Mouse (Mus musculus): Measurements from ENCODE around the gene Ankle2. TPM values are rescaled to one million over a fixed set of nuclear protein-coding genes. Genes with fewer than 3 reads are reported as not detected.

Gene Ankle2
- polyA plus RNA-seq, 1 experiment from 2014 or later, result 44.4 TPM

DNA sequence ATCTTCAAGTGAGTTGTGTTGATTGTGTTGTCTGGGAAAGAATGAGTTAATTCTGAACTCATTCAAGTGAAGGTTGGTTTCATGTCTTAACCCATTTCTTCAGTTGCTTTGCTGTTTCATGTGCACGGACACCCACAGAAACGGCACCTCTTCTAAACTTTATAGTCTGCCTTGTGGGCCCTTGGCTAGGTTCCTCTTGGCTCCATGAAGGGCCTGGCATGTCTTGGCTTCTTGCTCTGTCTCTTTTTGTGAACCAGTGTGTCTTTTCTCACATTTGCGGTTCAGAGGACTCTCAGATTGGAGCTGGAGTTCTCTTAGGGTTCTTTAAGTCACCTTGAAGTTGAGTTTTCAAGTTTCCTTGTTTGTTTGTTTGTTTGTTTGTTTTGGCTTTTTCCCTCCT is 5.7 kb upstream of the Ankle2 start:
- H3K27ac ChIP-seq (replicated peaks; ENCODE audit: low read depth, low read length), result no peak overlapping the region
- WGBS, result 89% methylated on average over 3 of the region's 3 CpGs
- H3K4me1 ChIP-seq (ENCODE audit: control insufficient read depth, insufficient read depth, low read length), result peaks cover 2% of the 10 kb centered on the region
- DNase-seq (ENCODE audit: low spot score), result no peak
- H3K36me3 ChIP-seq (ENCODE audit: control insufficient read depth, insufficient read depth, low read length), result peaks cover 7% of the 10 kb centered on the region; the same call in 1 of the 2 replicates
- ATAC-seq (ENCODE audit: insufficient number of reproducible peaks, low FRiP score, low TSS enrichment, low read depth), result no peak
- H3K27me3 ChIP-seq (ENCODE audit: control insufficient read depth, insufficient read depth, low read length), result no peaks in the 10 kb centered on the region
- H3K4me3 ChIP-seq (ENCODE audit: low read depth, low read length), result no peak overlapping the region
- no peak overlapping the region for H3K4me2 ChIP-seq (ENCODE audit: low read depth, severe bottlenecking)
- H3K9ac ChIP-seq (ENCODE audit: low read length), result no peak overlapping the region
- H3K9me3 ChIP-seq (ENCODE audit: control insufficient read depth, low read length), result no peaks in the 10 kb centered on the region

DNA sequence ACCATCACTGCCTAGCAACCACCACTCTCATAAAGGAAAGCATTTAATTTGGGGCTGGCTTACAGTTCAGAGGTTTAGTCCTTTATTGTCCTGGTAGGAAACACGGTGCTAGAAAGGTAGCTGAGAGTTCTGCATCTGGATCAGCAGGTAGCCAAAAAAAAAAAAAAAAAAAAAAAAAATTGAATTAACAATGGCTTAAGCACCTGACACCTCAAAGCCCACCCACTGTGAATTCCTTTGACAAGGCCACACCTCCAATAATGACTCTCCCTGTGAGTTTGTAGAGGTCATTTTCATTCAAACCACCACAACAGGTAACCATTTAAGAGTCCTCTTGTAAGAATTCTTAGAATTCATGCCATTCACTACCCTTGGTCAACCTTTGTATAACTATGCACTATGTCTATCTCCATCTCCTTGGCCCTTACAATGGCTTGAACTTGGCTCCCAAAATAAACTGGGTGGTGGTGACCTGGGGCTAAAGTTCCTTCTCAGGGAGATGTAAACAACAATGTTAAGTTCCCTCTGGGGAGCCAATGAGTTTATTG is 3.4 kb upstream of the Ankle2 start:
- ATAC-seq (ENCODE audit: insufficient number of reproducible peaks, low FRiP score, low TSS enrichment, low read depth), result no peak
- Histone ChIP-seq H3K9ac (ENCODE audit: low read length) (no peak overlapping the region), H3K4me1 (ENCODE audit: control insufficient read depth, insufficient read depth, low read length) (peaks cover 4% of the 10 kb centered on the region), H3K4me3 (ENCODE audit: low read depth, low read length) (no peak overlapping the region), H3K4me2 (ENCODE audit: low read depth, severe bottlenecking) (no peak overlapping the region), H3K27me3 (ENCODE audit: control insufficient read depth, insufficient read depth, low read length) (no peaks in the 10 kb centered on the region), H3K9me3 (ENCODE audit: control insufficient read depth, low read length) (no peaks in the 10 kb centered on the region), H3K27ac (replicated peaks; ENCODE audit: low read depth, low read length) (no peak overlapping the region), H3K36me3 (ENCODE audit: control insufficient read depth, insufficient read depth, low read length) (no peaks in the 10 kb centered on the region)
- no peak for DNase-seq (ENCODE audit: low spot score)
- whole genome bisulfite sequencing, result 32% methylated on average over 1 of the region's 1 CpGs

DNA sequence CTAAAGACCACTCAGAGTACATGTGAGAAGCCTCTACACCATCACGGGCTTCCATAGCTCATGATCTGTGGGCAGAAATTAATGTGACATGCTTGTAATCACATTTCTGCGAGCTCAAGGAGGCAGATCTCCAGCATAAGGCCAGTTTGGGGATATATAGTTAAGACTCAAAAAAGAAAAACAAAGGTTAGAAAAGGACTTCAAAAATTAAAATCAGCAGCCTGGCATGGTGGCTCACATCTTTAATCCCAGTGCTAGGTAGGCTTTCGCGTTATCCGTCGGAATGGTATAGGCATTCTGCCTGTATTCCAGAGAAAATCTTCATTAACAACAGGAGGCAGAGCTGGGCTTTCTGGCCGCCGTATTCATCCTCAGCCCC is 414 bp upstream of the Ankle2 start:
- H3K4me2 ChIP-seq (ENCODE audit: low read depth, severe bottlenecking), result peak overlapping the region; percentile 61
- H3K27me3 ChIP-seq (ENCODE audit: control insufficient read depth, insufficient read depth, low read length), result no peaks in the 10 kb centered on the region
- 10% methylated on average over 8 of the region's 8 CpGs for whole genome bisulfite sequencing
- peak overlapping the region; percentile 93; the same call in 1 of the 2 replicates for H3K27ac ChIP-seq (replicated peaks; ENCODE audit: low read depth, low read length)
- peaks cover 4% of the 10 kb centered on the region for H3K4me1 ChIP-seq (ENCODE audit: control insufficient read depth, insufficient read depth, low read length)
- peak overlapping the region; percentile 97 for H3K9ac ChIP-seq (ENCODE audit: low read length)
- H3K36me3 ChIP-seq (ENCODE audit: control insufficient read depth, insufficient read depth, low read length), result no peaks in the 10 kb centered on the region
- H3K9me3 ChIP-seq (ENCODE audit: control insufficient read depth, low read length), result no peaks in the 10 kb centered on the region
- peak; percentile 21 for DNase-seq (ENCODE audit: low spot score)
- peak overlapping the region; percentile 96 for H3K4me3 ChIP-seq (ENCODE audit: low read depth, low read length)
- no peak for ATAC-seq (ENCODE audit: insufficient number of reproducible peaks, low FRiP score, low TSS enrichment, low read depth)

DNA sequence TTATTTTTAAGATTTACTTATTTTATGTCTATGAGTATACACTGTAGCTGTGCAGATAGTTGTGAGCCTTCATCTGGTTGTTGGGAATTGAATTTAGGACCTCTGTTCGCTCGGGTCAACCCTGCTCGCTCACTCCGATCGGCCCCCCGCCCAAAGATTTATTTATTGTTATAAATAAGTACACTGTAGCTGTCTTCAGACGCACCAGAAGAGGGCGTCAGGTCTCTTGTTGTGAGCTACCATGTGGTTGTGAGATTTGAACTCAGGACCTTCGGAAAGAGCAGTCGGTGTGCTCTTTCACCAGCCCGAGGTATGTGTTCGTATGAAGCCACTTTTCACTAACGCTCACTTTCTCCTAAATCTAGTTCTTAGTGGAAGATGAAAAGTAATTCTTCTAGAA is 834 bp downstream of the Ankle2 start:
- no peak overlapping the region for H3K27ac ChIP-seq (replicated peaks; ENCODE audit: low read depth, low read length)
- H3K4me3 ChIP-seq (ENCODE audit: low read depth, low read length), result peak overlapping the region; percentile 96
- peaks cover 4% of the 10 kb centered on the region for H3K4me1 ChIP-seq (ENCODE audit: control insufficient read depth, insufficient read depth, low read length)
- DNase-seq (ENCODE audit: low spot score) (peak; percentile 27), ATAC-seq (ENCODE audit: insufficient number of reproducible peaks, low FRiP score, low TSS enrichment, low read depth) (no peak)
- H3K9me3 ChIP-seq (ENCODE audit: control insufficient read depth, low read length), result no peaks in the 10 kb centered on the region
- 47% methylated on average over 13 of the region's 13 CpGs for WGBS
- H3K9ac ChIP-seq (ENCODE audit: low read length), result peak overlapping the region; percentile 97
- H3K36me3 ChIP-seq (ENCODE audit: control insufficient read depth, insufficient read depth, low read length), result no peaks in the 10 kb centered on the region; the same call in 1 of the 2 replicates
- peak overlapping the region; percentile 61 for H3K4me2 ChIP-seq (ENCODE audit: low read depth, severe bottlenecking)
- no peaks in the 10 kb centered on the region for H3K27me3 ChIP-seq (ENCODE audit: control insufficient read depth, insufficient read depth, low read length)

DNA sequence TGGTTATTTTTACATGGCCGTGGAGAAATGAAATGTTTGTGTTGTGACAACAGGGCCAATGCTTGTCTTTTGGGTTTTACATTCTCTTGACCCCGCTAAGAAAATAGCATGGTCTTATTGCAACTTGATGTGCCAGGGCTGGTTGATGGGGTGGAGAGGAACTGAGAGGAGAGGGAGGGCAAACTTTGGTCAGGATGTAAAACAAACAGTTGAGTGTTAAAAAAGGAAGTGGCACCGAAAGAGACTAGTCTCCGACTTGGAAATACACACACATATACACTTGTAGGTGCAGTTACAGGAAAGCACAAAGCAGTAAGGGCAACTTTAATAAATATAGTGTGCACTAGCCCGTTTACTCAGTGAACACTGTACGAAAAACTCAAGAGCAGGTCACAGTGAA is 1.5 kb downstream of the Ankle2 start:
- DNase-seq (ENCODE audit: low spot score) (no peak), ATAC-seq (ENCODE audit: insufficient number of reproducible peaks, low FRiP score, low TSS enrichment, low read depth) (no peak)
- Histone ChIP-seq H3K9me3 (ENCODE audit: control insufficient read depth, low read length) (no peaks in the 10 kb centered on the region), H3K4me2 (ENCODE audit: low read depth, severe bottlenecking) (no peak overlapping the region), H3K27me3 (ENCODE audit: control insufficient read depth, insufficient read depth, low read length) (no peaks in the 10 kb centered on the region), H3K4me1 (ENCODE audit: control insufficient read depth, insufficient read depth, low read length) (peaks cover 4% of the 10 kb centered on the region), H3K27ac (replicated peaks; ENCODE audit: low read depth, low read length) (no peak overlapping the region), H3K36me3 (ENCODE audit: control insufficient read depth, insufficient read depth, low read length) (peaks cover 2% of the 10 kb centered on the region; the same call in 1 of the 2 replicates), H3K4me3 (ENCODE audit: low read depth, low read length) (no peak overlapping the region), H3K9ac (ENCODE audit: low read length) (no peak overlapping the region)
- 90% methylated on average over 6 of the region's 6 CpGs for WGBS

DNA sequence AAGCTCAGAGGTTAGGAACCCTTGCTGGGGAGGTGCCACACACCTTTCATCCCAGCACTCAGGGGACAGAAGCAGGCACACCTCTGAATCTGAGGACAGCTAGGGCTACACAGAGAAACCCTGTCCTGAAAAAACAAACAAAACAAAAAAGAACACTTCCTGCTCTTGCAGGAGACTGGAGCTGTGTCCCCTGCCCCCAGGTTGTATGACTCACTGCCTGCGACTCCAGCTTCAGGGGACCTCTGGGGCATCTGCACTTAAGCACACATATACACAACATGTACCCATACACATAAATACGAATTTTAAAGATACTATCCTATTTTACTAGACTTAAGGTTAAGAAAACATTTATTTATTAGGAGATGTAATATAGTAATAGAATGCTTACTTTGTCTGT is 13.3 kb downstream of the Ankle2 start:
- Histone ChIP-seq H3K4me3 (ENCODE audit: low read depth, low read length) (no peak overlapping the region), H3K9ac (ENCODE audit: low read length) (no peak overlapping the region), H3K36me3 (ENCODE audit: control insufficient read depth, insufficient read depth, low read length) (peaks cover 33% of the 10 kb centered on the region; the same call in 1 of the 2 replicates), H3K9me3 (ENCODE audit: control insufficient read depth, low read length) (no peaks in the 10 kb centered on the region), H3K27ac (replicated peaks; ENCODE audit: low read depth, low read length) (no peak overlapping the region), H3K27me3 (ENCODE audit: control insufficient read depth, insufficient read depth, low read length) (no peaks in the 10 kb centered on the region), H3K4me1 (ENCODE audit: control insufficient read depth, insufficient read depth, low read length) (no peaks in the 10 kb centered on the region), H3K4me2 (ENCODE audit: low read depth, severe bottlenecking) (no peak overlapping the region)
- ATAC-seq (ENCODE audit: insufficient number of reproducible peaks, low FRiP score, low TSS enrichment, low read depth) (no peak), DNase-seq (ENCODE audit: low spot score) (no peak)
- 82% methylated on average over 2 of the region's 2 CpGs for WGBS

DNA sequence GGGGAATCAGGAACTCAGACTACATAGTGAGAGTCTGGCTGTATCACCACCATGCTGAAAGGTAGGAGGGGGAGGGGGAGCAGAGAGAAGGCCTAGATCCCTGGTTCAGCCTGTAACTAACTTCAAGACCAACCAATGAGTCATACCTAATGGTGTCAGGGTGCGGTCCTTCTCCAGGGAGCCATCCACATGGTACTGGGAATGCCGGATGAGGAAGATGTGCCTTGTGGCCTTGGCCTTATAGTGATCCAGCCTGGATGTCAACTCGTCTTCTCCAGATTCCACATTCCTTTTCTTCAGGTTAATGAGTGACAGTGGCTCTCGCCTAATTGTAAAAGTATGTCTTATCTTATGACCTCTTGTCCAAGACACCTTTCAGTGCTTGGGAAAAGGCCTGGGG is 36.1 kb downstream of the Ankle2 start:
- H3K9me3 ChIP-seq (ENCODE audit: control insufficient read depth, low read length), result no peaks in the 10 kb centered on the region
- ATAC-seq (ENCODE audit: insufficient number of reproducible peaks, low FRiP score, low TSS enrichment, low read depth), result no peak
- peaks cover 12% of the 10 kb centered on the region for H3K36me3 ChIP-seq (ENCODE audit: control insufficient read depth, insufficient read depth, low read length)
- H3K27ac ChIP-seq (replicated peaks; ENCODE audit: low read depth, low read length), result no peak overlapping the region
- no peak overlapping the region for H3K4me2 ChIP-seq (ENCODE audit: low read depth, severe bottlenecking)
- no peak overlapping the region for H3K4me3 ChIP-seq (ENCODE audit: low read depth, low read length)
- 96% methylated on average over 4 of the region's 4 CpGs for WGBS
- DNase-seq (ENCODE audit: low spot score), result no peak
- H3K27me3 ChIP-seq (ENCODE audit: control insufficient read depth, insufficient read depth, low read length), result no peaks in the 10 kb centered on the region
- no peak overlapping the region for H3K9ac ChIP-seq (ENCODE audit: low read length)
- H3K4me1 ChIP-seq (ENCODE audit: control insufficient read depth, insufficient read depth, low read length), result peaks cover 3% of the 10 kb centered on the region

DNA sequence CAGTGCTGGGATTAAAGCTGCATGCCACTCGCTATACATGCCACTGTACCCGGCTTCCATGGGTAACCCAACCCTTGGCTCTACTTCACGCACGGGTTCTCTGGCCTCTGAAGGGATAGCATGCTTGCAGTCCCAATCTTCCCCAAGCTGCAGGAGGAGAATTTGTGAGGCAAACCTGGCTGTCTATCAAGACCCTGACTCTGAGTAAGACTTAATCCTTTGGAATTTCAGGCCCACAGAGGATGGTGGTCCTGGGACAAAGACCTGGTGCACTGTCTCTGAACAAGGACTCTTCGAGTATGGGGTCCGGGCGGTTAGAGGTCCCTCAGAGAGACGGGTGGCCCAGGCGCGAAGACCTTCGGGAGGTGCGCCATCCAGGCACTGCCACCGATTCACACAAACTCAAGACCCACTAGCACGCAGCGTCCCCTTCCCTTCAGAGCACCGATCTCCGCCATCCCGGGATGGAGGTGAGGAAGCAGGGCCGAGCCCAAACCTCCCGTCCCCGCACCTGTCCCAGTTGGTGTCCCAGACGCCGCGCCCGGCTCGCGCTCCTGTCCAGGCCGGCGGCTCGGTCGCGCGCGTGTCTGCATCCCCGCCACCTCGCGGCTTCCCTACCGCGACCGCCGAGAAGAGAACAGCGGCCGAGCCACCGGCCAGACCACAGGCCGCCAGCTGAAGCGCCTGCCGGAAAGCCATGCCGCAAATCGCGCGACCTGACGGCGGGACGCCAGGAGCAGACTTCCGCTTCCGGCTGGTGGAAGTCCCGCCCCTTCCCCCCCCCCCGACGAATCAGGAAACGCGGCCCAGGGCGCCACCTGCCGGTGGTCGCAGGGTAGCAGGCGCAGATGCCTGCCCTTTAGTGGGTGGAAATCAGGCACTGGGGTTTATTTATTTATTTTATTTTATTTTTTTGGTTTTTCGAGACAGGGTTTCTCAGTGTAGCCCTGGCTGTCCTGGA is 38.6 kb downstream of the Ankle2 start, which contains the start of gene Pgam5:
TSS of gene Pgam5 (minus strand) at position 773 of the 961 bp plus-strand sequence.
- peak; percentile 82 for ATAC-seq (ENCODE audit: insufficient number of reproducible peaks, low FRiP score, low TSS enrichment, low read depth)
- H3K27ac ChIP-seq (replicated peaks; ENCODE audit: low read depth, low read length), result no peak within 1 kb of the TSS
- peak within 1 kb of the TSS; percentile 96 for H3K4me3 ChIP-seq (ENCODE audit: low read depth, low read length)
- peak; percentile 95 for DNase-seq (ENCODE audit: low spot score)
- no peaks in the 10 kb centered on the region for H3K9me3 ChIP-seq (ENCODE audit: control insufficient read depth, low read length)
- no peaks in the 10 kb centered on the region for H3K27me3 ChIP-seq (ENCODE audit: control insufficient read depth, insufficient read depth, low read length)
- peaks cover 3% of the 10 kb centered on the region for H3K4me1 ChIP-seq (ENCODE audit: control insufficient read depth, insufficient read depth, low read length)
- H3K36me3 ChIP-seq (ENCODE audit: control insufficient read depth, insufficient read depth, low read length), result peaks cover 12% of the 10 kb centered on the region
- WGBS, result 1% methylated on average over 65 of the region's 66 CpGs
- H3K4me2 ChIP-seq (ENCODE audit: low read depth, severe bottlenecking), result peak within 1 kb of the TSS; percentile 86
- peak within 1 kb of the TSS; percentile 91 for H3K9ac ChIP-seq (ENCODE audit: low read length)
